Mouse (Mus musculus) cerebellum, adult 2 months (tissue): ENCODE measurements around the gene Naa60.
A peak's percentile ranks its signal among the peaks of the same experiment; 100 is the strongest.

Experiments used
- CTCF ChIP-seq: fragments of 200-500 bp; IDR thresholded peaks from 2 replicates; pipeline ENCODE4 v1.5.1; 2011; ENCODE audit warnings: low read depth, mild to moderate bottlenecking, control low read depth, low read length, moderate library complexity, borderline replicate concordance; ENCODE audit not compliant: insufficient read depth
- POLR2A ChIP-seq: fragments of 200-500 bp; IDR thresholded peaks from 2 replicates; pipeline ENCODE4 v1.6.1; 2011; ENCODE audit warnings: low read length, control low read depth, borderline replicate concordance; ENCODE audit not compliant: insufficient read depth

- TF ChIP-seq CTCF = no peak
- TF ChIP-seq POLR2A = peak; percentile 79
These were observed 25.3 kb upstream of the Naa60 start, which contains the start of gene Zfp174 for GRCm38 (mm10) chr16:3846711-3847518.
